Mouse (Mus musculus): Measurements from ENCODE around the gene Arpp21. TPM values are rescaled to one million over a fixed set of nuclear protein-coding genes. Genes with fewer than 3 reads are reported as not detected.

The Arpp21 gene
- total RNA-seq, 1 experiment = 0.22 TPM

- H3K4me1 ChIP-seq (ENCODE audit: control insufficient read depth in 2 of 2, insufficient read depth in 2 of 2, low read length in 2 of 2, poor library complexity in 1 of 2) = peaks cover 0 to 4% of the 10 kb centered on the region in 2 experiments; a peak in 1 of 4 replicates
- no peak overlapping the region for H3K27ac ChIP-seq (ENCODE audit: insufficient read depth, low read depth, low read length, poor library complexity, severe bottlenecking)
- in situ Hi-C loops (cut with MboI; ENCODE audit: low sequenced_read_pairs in 2 of 2, unreplicated experiment in 2 of 2) = no loop called here
- no peaks in the 10 kb centered on the region for H3K9me3 ChIP-seq (ENCODE audit: control insufficient read depth, insufficient read depth, low read depth, low read length)
- DNase-seq (ENCODE audit: low read depth, low spot score) = no peak
- no peaks in the 10 kb centered on the region for H3K36me3 ChIP-seq (ENCODE audit: control insufficient read depth, insufficient read depth, low read length, poor library complexity, severe bottlenecking)
- no peak overlapping the region for H3K9ac ChIP-seq (ENCODE audit: insufficient read depth, low read depth, low read length, poor library complexity, severe bottlenecking)
- TF ChIP-seq HCFC1 (IDR thresholded peaks at IDR 0.05; ENCODE audit: borderline replicate concordance, insufficient read depth, low read length) (no peak), MAFK (IDR thresholded peaks at IDR 0.05; ENCODE audit: insufficient read depth, low read depth, low read length) (peak; percentile 50; the same call in 1 of the 2 replicates)
- no peak overlapping the region for H3K4me3 ChIP-seq (ENCODE audit: insufficient read depth in 1 of 2, low read depth in 1 of 2, low read length in 2 of 2, poor library complexity in 1 of 2, severe bottlenecking in 1 of 2)
Observed at GRCm38 (mm10) chr9:112209803-112210202, 25.9 kb downstream of the Arpp21 start.

- TF ChIP-seq HCFC1 (IDR thresholded peaks at IDR 0.05; ENCODE audit: borderline replicate concordance, insufficient read depth, low read length) (no peak), ZNF384 (IDR thresholded peaks at IDR 0.05; ENCODE audit: low read depth, low read length) (no peak)
- in situ Hi-C loops (cut with MboI; ENCODE audit: low sequenced_read_pairs in 2 of 2, unreplicated experiment in 2 of 2) = no loop called here
- H3K27ac ChIP-seq (ENCODE audit: insufficient read depth, low read depth, low read length, poor library complexity, severe bottlenecking) = no peak overlapping the region
Observed at GRCm38 (mm10) chr9:112207767-112208166, 28.0 kb downstream of the Arpp21 start.

GRCm38 (mm10) chr9:112198296-112198695, 37.4 kb downstream of the Arpp21 start:
- no peaks in the 10 kb centered on the region for H3K9me3 ChIP-seq (ENCODE audit: control insufficient read depth, insufficient read depth, low read depth, low read length)

More at GRCm38 (mm10) chr9:112207767-112208166, 28.0 kb downstream of the Arpp21 start:
- no peaks in the 10 kb centered on the region for H3K36me3 ChIP-seq (ENCODE audit: control insufficient read depth, insufficient read depth, low read length, poor library complexity, severe bottlenecking)
- no peak overlapping the region for H3K9ac ChIP-seq (ENCODE audit: insufficient read depth, low read depth, low read length, poor library complexity, severe bottlenecking)
- peaks cover 0 to 4% of the 10 kb centered on the region in 2 experiments; a peak in 1 of 4 replicates for H3K4me1 ChIP-seq (ENCODE audit: control insufficient read depth in 2 of 2, insufficient read depth in 2 of 2, low read length in 2 of 2, poor library complexity in 1 of 2)
- H3K9me3 ChIP-seq (ENCODE audit: control insufficient read depth, insufficient read depth, low read depth, low read length) = no peaks in the 10 kb centered on the region
- peak; percentile 1 for DNase-seq (ENCODE audit: low read depth, low spot score)
- no peak overlapping the region for H3K4me3 ChIP-seq (ENCODE audit: insufficient read depth in 1 of 2, low read depth in 1 of 2, low read length in 2 of 2, poor library complexity in 1 of 2, severe bottlenecking in 1 of 2)

GRCm38 (mm10) chr9:112194049-112194448, 41.7 kb downstream of the Arpp21 start:
- Histone ChIP-seq H3K27ac (ENCODE audit: insufficient read depth, low read depth, low read length, poor library complexity, severe bottlenecking) (no peak overlapping the region), H3K36me3 (ENCODE audit: control insufficient read depth, insufficient read depth, low read length, poor library complexity, severe bottlenecking) (no peaks in the 10 kb centered on the region), H3K4me3 (ENCODE audit: insufficient read depth in 1 of 2, low read depth in 1 of 2, low read length in 2 of 2, poor library complexity in 1 of 2, severe bottlenecking in 1 of 2) (no peak overlapping the region), H3K9ac (ENCODE audit: insufficient read depth, low read depth, low read length, poor library complexity, severe bottlenecking) (no peak overlapping the region), H3K9me3 (ENCODE audit: control insufficient read depth, insufficient read depth, low read depth, low read length) (no peaks in the 10 kb centered on the region), H3K4me1 (ENCODE audit: control insufficient read depth in 2 of 2, insufficient read depth in 2 of 2, low read length in 2 of 2, poor library complexity in 1 of 2) (no peaks in the 10 kb centered on the region)
- in situ Hi-C loops (cut with MboI; ENCODE audit: low sequenced_read_pairs in 2 of 2, unreplicated experiment in 2 of 2) = no loop called here
- TF ChIP-seq MAFK (IDR thresholded peaks at IDR 0.05; ENCODE audit: insufficient read depth, low read depth, low read length) = no peak
- TF ChIP-seq ZNF384 (IDR thresholded peaks at IDR 0.05; ENCODE audit: low read depth, low read length) = no peak
- no peak for TF ChIP-seq CHD2 (IDR thresholded peaks at IDR 0.05; ENCODE audit: low read depth, low read length)
- TF ChIP-seq HCFC1 (IDR thresholded peaks at IDR 0.05; ENCODE audit: borderline replicate concordance, insufficient read depth, low read length) = no peak
- no peak for TF ChIP-seq ZC3H11A (IDR thresholded peaks at IDR 0.05; ENCODE audit: borderline replicate concordance, low read depth, low read length)
- DNase-seq (ENCODE audit: low read depth, low spot score) = no peak

More at GRCm38 (mm10) chr9:112198296-112198695, 37.4 kb downstream of the Arpp21 start:
- no peaks in the 10 kb centered on the region for H3K4me1 ChIP-seq (ENCODE audit: control insufficient read depth in 2 of 2, insufficient read depth in 2 of 2, low read length in 2 of 2, poor library complexity in 1 of 2)
- no peak overlapping the region for H3K4me3 ChIP-seq (ENCODE audit: insufficient read depth in 1 of 2, low read depth in 1 of 2, low read length in 2 of 2, poor library complexity in 1 of 2, severe bottlenecking in 1 of 2)
- in situ Hi-C loops (cut with MboI; ENCODE audit: low sequenced_read_pairs in 2 of 2, unreplicated experiment in 2 of 2) = no loop called here
- H3K9ac ChIP-seq (ENCODE audit: insufficient read depth, low read depth, low read length, poor library complexity, severe bottlenecking) = no peak overlapping the region
- H3K36me3 ChIP-seq (ENCODE audit: control insufficient read depth, insufficient read depth, low read length, poor library complexity, severe bottlenecking) = no peaks in the 10 kb centered on the region
- H3K27ac ChIP-seq (ENCODE audit: insufficient read depth, low read depth, low read length, poor library complexity, severe bottlenecking) = no peak overlapping the region
- TF ChIP-seq ZC3H11A (IDR thresholded peaks at IDR 0.05; ENCODE audit: borderline replicate concordance, low read depth, low read length) (no peak), CHD2 (IDR thresholded peaks at IDR 0.05; ENCODE audit: low read depth, low read length) (no peak), HCFC1 (IDR thresholded peaks at IDR 0.05; ENCODE audit: borderline replicate concordance, insufficient read depth, low read length) (no peak), MAFK (IDR thresholded peaks at IDR 0.05; ENCODE audit: insufficient read depth, low read depth, low read length) (no peak), ZNF384 (IDR thresholded peaks at IDR 0.05; ENCODE audit: low read depth, low read length) (no peak)
- DNase-seq (ENCODE audit: low read depth, low spot score) = no peak

- Histone ChIP-seq H3K9ac (ENCODE audit: insufficient read depth, low read depth, low read length, poor library complexity, severe bottlenecking) (no peak overlapping the region), H3K9me3 (ENCODE audit: control insufficient read depth, insufficient read depth, low read depth, low read length) (no peaks in the 10 kb centered on the region), H3K36me3 (ENCODE audit: control insufficient read depth, insufficient read depth, low read length, poor library complexity, severe bottlenecking) (no peaks in the 10 kb centered on the region), H3K4me3 (ENCODE audit: insufficient read depth in 1 of 2, low read depth in 1 of 2, low read length in 2 of 2, poor library complexity in 1 of 2, severe bottlenecking in 1 of 2) (no peak overlapping the region), H3K4me1 (ENCODE audit: control insufficient read depth in 2 of 2, insufficient read depth in 2 of 2, low read length in 2 of 2, poor library complexity in 1 of 2) (no peaks in the 10 kb centered on the region), H3K27ac (ENCODE audit: insufficient read depth, low read depth, low read length, poor library complexity, severe bottlenecking) (no peak overlapping the region)
- in situ Hi-C loops (cut with MboI; ENCODE audit: low sequenced_read_pairs in 2 of 2, unreplicated experiment in 2 of 2) = no loop called here
- TF ChIP-seq HCFC1 (IDR thresholded peaks at IDR 0.05; ENCODE audit: borderline replicate concordance, insufficient read depth, low read length) (no peak), ZNF384 (IDR thresholded peaks at IDR 0.05; ENCODE audit: low read depth, low read length) (no peak), CHD2 (IDR thresholded peaks at IDR 0.05; ENCODE audit: low read depth, low read length) (no peak), ZC3H11A (IDR thresholded peaks at IDR 0.05; ENCODE audit: borderline replicate concordance, low read depth, low read length) (no peak), MAFK (IDR thresholded peaks at IDR 0.05; ENCODE audit: insufficient read depth, low read depth, low read length) (no peak)
- no peak for DNase-seq (ENCODE audit: low read depth, low spot score)
Observed at GRCm38 (mm10) chr9:112189394-112189793, 46.3 kb downstream of the Arpp21 start.
